Mouse (Mus musculus): ENCODE results near the gene Arhgap23.

- TF ChIP-seq CTCF (IDR thresholded peaks at IDR 0.05; ENCODE audit: low read depth) (no peak), EP300 (optimal IDR thresholded peaks at IDR 0.05) (no peak)
Observed at GRCm38 (mm10) chr11:97471276-97471675, 55.9 kb downstream of the Arhgap23 start.

All from stomach, postnatal 0 days (tissue).